Mouse (Mus musculus) testis, adult 2 months (tissue): Measurements from ENCODE around the gene Kif1a.

Source experiments
- CTCF ChIP-seq: fragments of 200-500 bp; IDR thresholded peaks from 2 replicates; pipeline ENCODE4 v1.5.1; 2012; ENCODE audit warnings: low read depth, mild to moderate bottlenecking, inconsistent platforms, low read length, moderate library complexity; ENCODE audit not compliant: control insufficient read depth, insufficient read depth, insufficient replicate concordance
- POLR2A ChIP-seq: fragments of 200-500 bp; IDR thresholded peaks from 2 replicates; pipeline ENCODE4 v1.6.1; 2012; ENCODE audit warnings: low read depth, mild to moderate bottlenecking, inconsistent platforms, low read length, moderate library complexity; ENCODE audit not compliant: control insufficient read depth

DNA sequence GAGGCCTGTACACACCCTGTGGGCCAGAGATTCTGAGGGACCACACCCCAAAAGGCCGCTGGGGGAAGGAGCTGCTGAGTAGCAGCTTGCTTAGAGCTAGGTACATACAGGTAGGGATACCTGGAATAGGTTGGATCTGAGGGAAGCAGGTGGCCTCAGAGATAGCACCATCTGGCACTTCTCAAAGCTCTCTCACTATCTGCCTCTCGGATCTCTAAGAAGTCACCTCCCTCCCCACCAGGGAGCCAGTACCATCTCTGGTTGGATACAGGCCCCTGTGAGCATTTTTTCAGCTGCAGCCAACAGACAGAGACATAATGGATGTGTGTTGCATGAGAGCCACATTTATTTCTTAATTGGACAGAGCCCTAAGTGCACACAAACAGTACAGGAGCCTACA is 86.6 kb downstream of the Kif1a start:
- TF ChIP-seq CTCF: no peak
- no peak for TF ChIP-seq POLR2A
